Mouse (Mus musculus) heart, embryonic 14.5 days (tissue): ENCODE data around the gene H2afj. TPM values are rescaled to one million over a fixed set of nuclear protein-coding genes. Genes with fewer than 3 reads are reported as not detected.

Source experiments
- ATAC-seq: fragments of 200-750 bp; cut with Nextera tagmentation; 2 replicates; pipeline ENCODE4 v1.8.0; 2017; ENCODE audit warnings: low read depth, moderate TSS enrichment; ENCODE audit not compliant: insufficient number of reproducible peaks, insufficient read depth, low FRiP score
- H3K27ac ChIP-seq, 2 experiments: fragments of 200-500 bp in 1 of 2; fragments of 300-500 bp in 1 of 2; sonication (generic) in 1 of 2; replicated peaks in 1 of 2; 2 replicates each; pipeline ENCODE4 v1.5.1; 2012 to 2014; ENCODE audit warnings: low read depth in 2 of 2, low read length in 2 of 2, control low read depth in 1 of 2, mild to moderate bottlenecking in 1 of 2, mixed read lengths in 1 of 2; ENCODE audit not compliant: control insufficient read depth in 1 of 2, insufficient read depth in 1 of 2
- H3K27me3 ChIP-seq: fragments of 300-500 bp; sonication (generic); 2 replicates; pipeline ENCODE4 v1.6.1; 2014; ENCODE audit warnings: mild to moderate bottlenecking, low read length, control low read depth; ENCODE audit not compliant: control insufficient read depth, insufficient read depth
- H3K36me3 ChIP-seq: fragments of 300-500 bp; sonication (generic); 2 replicates; pipeline ENCODE4 v1.6.1; 2014; ENCODE audit warnings: mild to moderate bottlenecking, control low read depth, low read length, mixed read lengths; ENCODE audit not compliant: control insufficient read depth, insufficient read depth
- H3K4me1 ChIP-seq, 2 experiments: fragments of 200-500 bp in 1 of 2; fragments of 300-500 bp in 1 of 2; sonication (generic) in 1 of 2; 2 replicates each; pipeline ENCODE4 v1.6.1; 2012 to 2014; ENCODE audit warnings: low read length in 2 of 2, control low read depth in 1 of 2, mixed read lengths in 1 of 2; ENCODE audit not compliant: control insufficient read depth in 2 of 2, insufficient read depth in 2 of 2
- H3K4me2 ChIP-seq: fragments of 300-500 bp; sonication (generic); 2 replicates; pipeline ENCODE4 v1.6.1; 2014; ENCODE audit warnings: mild to moderate bottlenecking, low read length
- H3K4me3 ChIP-seq, 2 experiments: fragments of 200-500 bp in 1 of 2; fragments of 300-500 bp in 1 of 2; sonication (generic) in 1 of 2; 2 replicates each; pipeline ENCODE4 v1.5.1; 2012 to 2014; ENCODE audit warnings: low read length in 2 of 2, mild to moderate bottlenecking in 2 of 2, control low read depth in 1 of 2, low read depth in 1 of 2, moderate library complexity in 1 of 2; ENCODE audit not compliant: control insufficient read depth in 1 of 2, insufficient read depth in 1 of 2
- H3K9ac ChIP-seq: fragments of 300-500 bp; sonication (generic); 2 replicates; pipeline ENCODE4 v1.6.1; 2014; ENCODE audit warnings: mild to moderate bottlenecking, low read length
- H3K9me3 ChIP-seq: fragments of 300-500 bp; sonication (generic); 2 replicates; pipeline ENCODE4 v1.6.1; 2016; ENCODE audit warnings: low read length, control low read depth; ENCODE audit not compliant: control insufficient read depth
- WGBS: fragments of 180-500 bp; shearing (Covaris S2); extraction: QIAGEN DNeasy Blood & Tissue Kit; methylation state at CpG from one replicate; pipeline ENCODE4 v1.1.7; 2014; 5-methylcytosine and 5-hydroxymethylcytosine counted together
- polyA plus RNA-seq: library from polyadenylated mRNA; unstranded; fragments of >200 nt; fragmentation: Nextera tagmentation; extraction: Ambion mirVana; gene quantifications from 2 replicates; pipeline ENCODE4 v1.2.1, GENCODE M21; 2014

The H2afj gene
- polyA plus RNA-seq, 1 experiment from 2014 or later, result 71.4 TPM

GRCm38 (mm10) chr6:136820381-136820780 is 12.3 kb downstream of the H2afj start:
- Histone ChIP-seq H3K4me2 (no peak overlapping the region), H3K9ac (no peak overlapping the region), H3K9me3 (no peaks in the 10 kb centered on the region), H3K27me3 (no peaks in the 10 kb centered on the region), H3K4me3 (no peak overlapping the region), H3K36me3 (peaks cover 97% of the 10 kb centered on the region), H3K4me1 (peaks cover 2 to 11% of the 10 kb centered on the region in 2 experiments; a peak in 3 of 4 replicates), H3K27ac (no peak overlapping the region)
- ATAC-seq, result no peak
- WGBS, result 64% methylated on average over 21 of the region's 21 CpGs

- H3K4me3 ChIP-seq, result no peak overlapping the region
- peaks cover 2 to 11% of the 10 kb centered on the region in 2 experiments; a peak in 3 of 4 replicates for H3K4me1 ChIP-seq
- H3K27me3 ChIP-seq, result no peaks in the 10 kb centered on the region
- 0 out of 2 replicates have a peak overlapping the region, but pooled peaks have one; percentile 25 for H3K9ac ChIP-seq
- no peak overlapping the region for H3K4me2 ChIP-seq
- ATAC-seq, result no peak; the same call in 1 of the 2 replicates
- peaks cover 95% of the 10 kb centered on the region for H3K36me3 ChIP-seq
- WGBS, result 83% methylated on average over 18 of the region's 18 CpGs
- H3K9me3 ChIP-seq, result no peaks in the 10 kb centered on the region
- no peak overlapping the region for H3K27ac ChIP-seq
Observed at GRCm38 (mm10) chr6:136821086-136821485, 13.0 kb downstream of the H2afj start.

DNA sequence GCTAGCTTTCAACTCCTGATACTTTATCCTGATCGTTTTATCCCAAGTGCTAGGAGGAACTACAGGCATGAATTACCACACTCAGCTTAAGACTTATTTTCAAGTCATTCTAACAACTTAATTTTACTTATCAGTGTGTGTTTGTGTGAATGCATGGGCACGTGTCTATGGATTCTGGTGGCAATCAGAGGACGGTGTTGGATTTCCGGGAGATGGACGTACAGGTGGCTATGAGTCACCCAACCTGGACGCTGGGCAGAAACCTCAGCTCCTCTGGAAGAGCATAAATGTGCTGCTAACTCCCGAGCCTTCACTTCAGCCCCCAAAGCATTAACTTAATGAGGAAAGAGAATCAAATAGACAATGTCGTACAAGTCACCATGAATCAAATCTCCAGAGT is 16.9 kb downstream of the H2afj start:
- 88% methylated on average over 8 of the region's 8 CpGs for WGBS
- no peak overlapping the region for H3K4me3 ChIP-seq
- H3K27ac ChIP-seq, result no peak overlapping the region
- H3K4me2 ChIP-seq, result no peak overlapping the region
- peaks cover 56% of the 10 kb centered on the region for H3K36me3 ChIP-seq
- no peak for ATAC-seq
- H3K4me1 ChIP-seq, result peaks cover 2 to 20% of the 10 kb centered on the region in 2 experiments; a peak in 3 of 4 replicates
- H3K9me3 ChIP-seq, result no peaks in the 10 kb centered on the region
- no peak overlapping the region for H3K9ac ChIP-seq
- H3K27me3 ChIP-seq, result no peaks in the 10 kb centered on the region

DNA sequence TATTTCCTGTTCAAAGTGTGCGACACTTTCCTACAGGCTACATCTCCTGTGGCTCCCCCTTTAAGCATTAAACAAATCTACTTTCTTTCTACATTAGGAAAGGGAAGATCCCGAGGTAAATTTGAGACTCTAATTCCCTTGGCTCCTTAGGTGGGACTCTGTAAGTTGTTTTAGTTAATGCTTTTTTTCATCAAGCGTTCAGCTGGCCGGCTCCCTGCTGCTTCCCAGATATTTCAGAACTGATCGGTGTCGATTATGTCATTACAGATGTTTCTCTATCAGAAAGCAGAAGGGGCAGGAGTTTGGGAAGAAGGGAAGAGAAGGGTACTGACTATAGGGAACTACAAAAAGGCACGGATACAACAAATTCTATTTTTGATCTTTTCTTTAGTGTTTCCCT is 19.1 kb downstream of the H2afj start:
- Histone ChIP-seq H3K9me3 (no peaks in the 10 kb centered on the region), H3K36me3 (peaks cover 35% of the 10 kb centered on the region), H3K27ac (peak overlapping the region in 1 of 2 experiments; percentile 79; a peak in 2 of 4 replicates), H3K4me1 (peaks cover 0 to 9% of the 10 kb centered on the region in 2 experiments; a peak in 2 of 4 replicates), H3K4me2 (peak overlapping the region; percentile 90), H3K4me3 (peak overlapping the region; percentile 72 to 97), H3K27me3 (no peaks in the 10 kb centered on the region), H3K9ac (peak overlapping the region; percentile 99)
- no peak for ATAC-seq
- 13% methylated on average over 7 of the region's 7 CpGs for WGBS

DNA sequence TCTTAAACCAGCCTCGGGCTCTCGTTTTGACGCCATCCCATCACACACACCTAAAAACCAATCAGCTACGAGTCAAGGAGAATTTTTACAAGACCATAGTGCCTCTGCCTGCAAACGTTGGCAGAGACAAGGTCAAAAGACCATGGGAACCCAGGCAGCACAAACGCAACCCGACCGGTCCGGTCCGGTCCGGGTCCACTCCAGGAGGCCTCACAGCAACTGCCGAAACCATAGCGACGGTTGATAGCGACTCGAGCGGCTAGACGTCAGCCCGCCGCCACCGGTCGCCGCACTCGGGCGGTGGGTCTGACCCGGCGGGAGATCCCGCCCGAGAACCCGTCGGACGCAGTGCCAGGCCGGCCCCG is 19.5 kb downstream of the H2afj start, which contains the start of gene BC049715:
BC049715 (plus strand) TSS at position 111 of the 365 bp plus-strand sequence.
- ATAC-seq, result peak; percentile 16; the same call in 1 of the 2 replicates
- Histone ChIP-seq H3K4me3 (peak within 1 kb of the TSS; percentile 72 to 97), H3K9me3 (no peaks in the 10 kb centered on the region), H3K27me3 (no peaks in the 10 kb centered on the region), H3K9ac (peak within 1 kb of the TSS; percentile 99), H3K27ac (peak within 1 kb of the TSS; percentile 77 to 79), H3K4me2 (peak within 1 kb of the TSS; percentile 90), H3K36me3 (peaks cover 31% of the 10 kb centered on the region), H3K4me1 (peaks cover 0 to 9% of the 10 kb centered on the region in 2 experiments; a peak in 2 of 4 replicates)
- under 1% methylated on average over 34 of the region's 34 CpGs for WGBS

DNA sequence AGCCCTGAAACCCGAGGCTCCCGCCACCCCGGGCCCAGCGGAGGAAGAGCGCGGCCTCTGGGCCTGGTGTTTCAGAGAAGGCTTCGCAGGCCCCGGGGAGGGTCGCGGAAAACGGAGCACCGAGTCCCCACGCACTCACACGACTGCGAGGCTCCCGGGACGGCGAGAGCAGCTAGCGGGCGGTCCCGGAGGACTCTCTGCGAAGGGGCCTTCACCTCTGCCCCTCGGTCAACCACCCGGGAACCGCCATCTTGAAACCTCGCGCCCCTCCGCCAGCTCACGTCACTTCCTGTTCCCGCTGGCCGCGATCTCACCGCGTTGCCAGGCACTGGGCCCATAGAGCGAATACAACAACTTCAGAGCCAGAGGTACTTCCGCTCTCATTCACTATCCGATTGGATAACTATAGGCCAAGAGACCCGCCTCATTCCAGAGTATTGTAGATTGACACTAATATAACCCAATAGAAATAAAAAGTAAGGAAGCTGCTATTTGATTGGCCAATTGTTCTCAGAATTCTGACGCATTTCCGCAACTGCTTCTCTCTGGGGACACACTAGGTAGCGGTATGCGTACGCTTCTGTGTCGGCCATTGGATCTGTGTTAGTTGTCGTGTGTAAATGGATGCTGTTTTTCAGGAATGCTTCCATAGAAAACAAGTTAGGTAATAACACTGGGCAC is 20.0 kb downstream of the H2afj start, which contains the start of gene Wbp11:
Wbp11 (minus strand) TSS at position 353 of the 681 bp plus-strand sequence.
- H3K27me3 ChIP-seq, result no peaks in the 10 kb centered on the region
- H3K36me3 ChIP-seq, result peaks cover 26% of the 10 kb centered on the region
- peak within 1 kb of the TSS; percentile 72 to 97 for H3K4me3 ChIP-seq
- H3K4me1 ChIP-seq, result peaks cover 0 to 9% of the 10 kb centered on the region in 2 experiments; a peak in 2 of 4 replicates
- H3K4me2 ChIP-seq, result peak within 1 kb of the TSS; percentile 90
- peak within 1 kb of the TSS; percentile 99 for H3K9ac ChIP-seq
- peak; percentile 100 for ATAC-seq
- peak within 1 kb of the TSS; percentile 77 to 79 for H3K27ac ChIP-seq
- no peaks in the 10 kb centered on the region for H3K9me3 ChIP-seq
- under 1% methylated on average over 45 of the region's 45 CpGs for WGBS

DNA sequence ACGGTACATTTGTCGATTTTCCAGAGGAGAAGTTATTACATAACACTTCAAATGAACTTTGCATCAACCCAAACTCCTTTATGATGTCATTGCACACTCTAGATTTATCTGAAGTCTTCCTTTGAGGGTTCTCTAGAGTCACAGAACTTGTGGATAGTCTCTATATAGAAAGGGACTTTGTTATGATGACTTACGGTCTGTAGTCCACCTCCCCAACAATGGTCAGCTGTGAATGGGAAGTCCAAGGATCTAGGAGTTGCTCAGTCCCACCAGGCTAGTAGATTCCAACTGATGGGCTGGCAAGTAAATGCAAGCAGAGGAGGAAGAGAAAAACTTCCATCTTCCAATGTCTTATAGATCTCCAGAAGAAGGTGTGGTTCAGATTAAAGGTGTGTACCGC is 20.6 kb downstream of the H2afj start:
- H3K27me3 ChIP-seq, result no peaks in the 10 kb centered on the region
- H3K27ac ChIP-seq, result peak overlapping the region; percentile 77 to 79; a peak in 3 of 4 replicates
- peak overlapping the region in 1 of 2 experiments; percentile 97; a peak in 3 of 4 replicates for H3K4me3 ChIP-seq
- H3K9ac ChIP-seq, result peak overlapping the region; percentile 76
- 31% methylated on average over 4 of the region's 4 CpGs for WGBS
- peaks cover 0 to 9% of the 10 kb centered on the region in 2 experiments; a peak in 2 of 4 replicates for H3K4me1 ChIP-seq
- peaks cover 22% of the 10 kb centered on the region for H3K36me3 ChIP-seq
- H3K9me3 ChIP-seq, result no peaks in the 10 kb centered on the region
- no peak for ATAC-seq
- H3K4me2 ChIP-seq, result peak overlapping the region; percentile 78
